Mouse (Mus musculus) megakaryocyte progenitor cell, adult 5-6 weeks (primary cell): ENCODE measurements around the gene Ctnnd2. TPM values are rescaled to one million over a fixed set of nuclear protein-coding genes. Genes with fewer than 3 reads are reported as not detected.

Experiments used
- ATAC-seq: replicated peaks from 2 replicates; pipeline ENCODE4 v1.8.0; 2016; ENCODE audit warnings: mild to moderate bottlenecking, moderate TSS enrichment, inconsistent platforms; ENCODE audit not compliant: poor library complexity
- total RNA-seq, 2 experiments: library from RNA; stranded (forward) in 1 of 2; stranded (reverse) in 1 of 2; fragments of 157-497, 149-512 nt in 1 of 2; fragments of 200-1000 nt in 1 of 2; gene quantifications; 2 replicates each; pipeline versions ENCODE4 v1.2.3 to v1.2.4; 2015 to 2017

Gene Ctnnd2
- total RNA-seq, 2 experiments from 2014 or later: 0.10 TPM; not detected in 1

GRCm38 (mm10) chr15:30235210-30236034 lies 63.0 kb downstream of the Ctnnd2 start:
- ATAC-seq: no peak

DNA sequence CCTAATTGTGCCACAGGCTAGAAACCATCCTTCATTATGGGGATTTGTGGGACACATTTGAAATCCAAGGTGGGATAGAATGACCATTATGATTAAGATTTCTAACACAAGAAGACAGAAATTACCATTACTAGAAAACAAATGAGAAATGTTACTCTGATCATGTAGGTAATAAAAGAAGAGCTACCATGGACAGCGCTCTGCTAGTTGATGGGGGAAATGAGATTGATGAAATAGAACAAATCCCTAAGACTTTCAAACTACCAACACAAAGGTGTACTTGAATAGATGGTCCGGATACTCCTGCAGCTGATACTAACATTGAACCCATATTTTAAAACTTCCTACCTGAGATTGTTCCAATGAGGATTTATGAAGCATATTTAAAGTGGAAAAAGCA lies 68.5 kb downstream of the Ctnnd2 start:
- no peak for ATAC-seq

- ATAC-seq: no peak
Observed at GRCm38 (mm10) chr15:30268822-30269221, 96.4 kb downstream of the Ctnnd2 start.

DNA sequence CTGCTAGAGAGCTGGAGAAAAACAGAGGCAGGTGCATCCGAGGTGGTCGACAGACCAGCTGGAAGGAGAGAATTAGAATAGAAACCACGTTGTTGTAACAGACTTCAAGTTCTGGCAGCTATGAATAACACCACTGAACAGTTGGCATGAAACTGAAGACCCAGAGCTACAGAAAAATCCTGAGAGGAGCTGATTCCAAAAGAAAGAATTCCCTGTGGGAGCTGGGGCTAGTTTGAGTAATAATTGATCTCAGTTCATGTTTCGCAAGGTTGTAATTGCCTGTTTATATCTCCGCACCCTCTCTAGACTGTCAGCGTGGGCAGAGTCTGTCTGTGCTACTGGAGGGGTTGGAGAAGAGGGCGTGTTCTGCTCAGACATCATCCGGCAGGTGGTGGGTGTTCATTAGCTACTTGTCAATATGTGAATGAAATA lies 98.8 kb downstream of the Ctnnd2 start:
- no peak for ATAC-seq

DNA sequence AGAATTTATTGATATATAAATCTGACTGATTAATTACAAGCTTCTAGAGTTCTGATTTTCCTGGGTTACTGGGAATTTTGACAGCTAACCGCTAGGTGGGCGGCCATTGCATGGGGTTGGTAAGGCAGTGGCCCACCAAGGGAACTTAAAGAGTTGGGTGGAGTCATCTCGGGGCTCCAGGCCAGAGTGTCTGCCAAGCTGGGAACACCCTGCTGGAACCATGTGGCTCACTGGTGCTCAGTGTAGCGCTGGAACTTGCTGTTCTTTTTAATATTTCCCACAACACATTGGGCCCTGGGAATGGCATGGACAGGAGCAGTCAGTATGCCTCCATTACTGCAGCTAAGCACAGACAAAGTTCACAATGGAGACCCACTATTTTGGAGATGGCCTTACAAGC lies 99.9 kb downstream of the Ctnnd2 start:
- no peak for ATAC-seq

GRCm38 (mm10) chr15:30275721-30276120 lies 103.3 kb downstream of the Ctnnd2 start:
- no peak for ATAC-seq

- ATAC-seq: no peak
Observed at GRCm38 (mm10) chr15:30276691-30277090, 104.3 kb downstream of the Ctnnd2 start.

- no peak for ATAC-seq
Observed at GRCm38 (mm10) chr15:30278610-30279009, 106.2 kb downstream of the Ctnnd2 start.

DNA sequence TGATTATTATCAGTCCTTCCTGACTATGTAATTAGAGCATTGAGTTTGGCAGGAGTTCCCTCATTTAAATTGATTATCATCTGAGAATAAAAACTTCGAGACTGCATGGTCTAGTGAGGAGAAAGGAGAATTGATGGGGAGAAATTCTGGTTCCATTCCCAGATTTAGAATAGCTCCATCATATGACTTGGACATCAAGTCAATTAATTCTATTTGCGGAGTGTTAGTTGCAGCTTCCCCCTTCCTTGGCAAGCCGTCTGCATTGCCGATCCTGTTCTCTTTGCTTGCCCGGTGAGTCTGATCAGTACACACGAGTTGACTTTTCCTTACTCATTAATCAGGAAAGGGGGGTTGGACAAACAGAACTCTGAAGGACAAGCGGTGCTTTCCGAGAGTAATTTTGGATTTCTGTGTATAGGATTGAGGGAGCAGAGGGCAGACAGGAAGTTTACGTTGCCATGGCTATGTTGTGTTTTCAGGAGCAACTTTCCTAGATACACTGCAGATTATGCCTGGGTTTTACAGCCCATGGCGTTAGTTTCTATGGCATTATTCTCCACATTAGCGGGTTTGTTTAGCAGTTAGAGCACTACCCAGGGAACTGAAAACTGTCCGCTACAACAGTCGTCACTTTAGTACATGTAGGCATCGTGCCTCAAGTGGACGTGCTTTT lies 113.3 kb downstream of the Ctnnd2 start:
- ATAC-seq: no peak

- ATAC-seq: no peak
Observed at GRCm38 (mm10) chr15:30286245-30286642, 113.9 kb downstream of the Ctnnd2 start.

DNA sequence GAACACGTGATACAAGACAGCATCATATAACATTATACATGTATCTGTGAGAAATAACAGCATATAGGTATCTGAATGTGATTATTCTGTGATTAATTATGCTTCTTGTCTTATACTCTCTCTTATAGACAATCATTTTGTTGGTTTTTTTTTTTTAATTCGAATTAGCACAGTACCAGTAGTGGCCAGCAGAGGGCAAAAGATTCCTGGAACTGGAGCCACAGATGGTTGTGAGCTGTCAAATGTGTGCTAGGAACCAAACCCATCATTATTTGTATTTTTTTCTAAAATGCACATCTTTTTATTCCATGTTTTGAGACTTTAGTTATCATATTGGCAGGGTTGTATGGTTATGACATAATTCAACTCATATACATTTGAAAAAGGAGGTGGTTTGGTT lies 130.4 kb downstream of the Ctnnd2 start:
- ATAC-seq: no peak

GRCm38 (mm10) chr15:30306437-30306836 lies 134.0 kb downstream of the Ctnnd2 start:
- ATAC-seq: no peak

DNA sequence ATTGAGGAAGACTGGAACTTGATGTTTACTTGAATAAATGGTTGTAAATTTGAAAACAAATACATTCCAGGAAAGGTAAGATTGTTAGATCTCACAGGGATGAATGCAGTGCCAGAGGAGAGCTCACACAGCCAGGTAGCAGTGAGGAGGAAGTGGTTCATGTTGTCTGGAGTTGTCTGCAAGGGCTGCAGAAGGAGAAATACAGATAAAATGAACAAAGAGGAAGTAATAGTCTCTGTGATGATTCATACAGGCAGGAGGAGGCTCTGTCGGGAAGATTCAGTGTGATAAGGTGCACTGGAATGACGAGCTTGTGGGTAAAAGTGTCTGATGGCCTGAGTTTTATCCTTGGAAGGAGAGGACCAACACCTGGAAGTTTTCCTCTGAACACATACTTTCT lies 150.2 kb downstream of the Ctnnd2 start:
- no peak for ATAC-seq

- no peak for ATAC-seq
Observed at GRCm38 (mm10) chr15:30333336-30334310, 161.2 kb downstream of the Ctnnd2 start.

GRCm38 (mm10) chr15:30338585-30339197 lies 166.3 kb downstream of the Ctnnd2 start:
- no peak for ATAC-seq

DNA sequence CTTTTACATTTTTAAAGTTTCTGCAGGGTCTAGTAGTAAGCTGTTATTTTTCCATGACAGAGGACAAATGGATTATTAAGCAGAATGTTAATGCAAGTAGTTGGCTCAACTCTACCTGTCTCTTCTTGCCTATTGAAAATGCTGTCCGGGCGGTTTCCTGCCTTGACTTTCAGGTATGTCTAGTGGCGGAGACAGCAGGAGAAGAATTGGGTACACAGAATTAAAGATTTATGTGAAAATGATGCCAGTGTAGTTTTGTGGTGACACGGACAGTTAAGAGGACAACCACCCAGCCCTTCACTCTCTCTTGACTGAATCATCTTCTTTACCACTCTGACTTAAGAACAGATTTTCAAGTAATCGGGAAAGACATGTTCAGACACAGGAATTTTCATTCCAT lies 173.4 kb downstream of the Ctnnd2 start:
- no peak for ATAC-seq

GRCm38 (mm10) chr15:30364491-30364890 lies 192.1 kb downstream of the Ctnnd2 start:
- ATAC-seq: no peak

DNA sequence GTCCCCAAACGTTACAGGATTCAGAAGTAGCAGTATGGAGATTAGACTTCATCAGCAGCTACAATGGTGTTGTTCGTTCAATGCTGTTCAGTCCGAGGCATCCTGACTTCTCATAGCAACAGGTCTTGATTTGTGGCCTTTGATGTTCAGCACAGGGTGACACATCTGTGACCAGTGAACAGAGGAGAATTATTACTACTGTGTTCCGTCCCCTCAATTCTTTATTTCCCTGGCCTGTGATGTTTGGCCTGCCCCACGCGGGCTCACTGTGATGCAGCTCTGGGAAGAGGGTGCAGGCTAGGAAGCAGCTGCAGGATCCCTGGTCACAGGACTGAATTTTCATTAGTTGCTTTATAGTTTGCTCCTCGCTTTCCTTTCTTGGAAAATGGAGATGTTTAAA lies 197.6 kb downstream of the Ctnnd2 start:
- no peak for ATAC-seq

GRCm38 (mm10) chr15:30371151-30371550 lies 198.8 kb downstream of the Ctnnd2 start:
- no peak for ATAC-seq

GRCm38 (mm10) chr15:30373654-30374215 lies 201.3 kb downstream of the Ctnnd2 start:
- no peak for ATAC-seq
